Mouse (Mus musculus) liver, embryonic 15.5 days (tissue): ENCODE data around the gene Ranbp17. TPM values are rescaled to one million over a fixed set of nuclear protein-coding genes. Genes with fewer than 3 reads are reported as not detected.

Experiments
- ATAC-seq: fragments of 200-750 bp; cut with Nextera tagmentation; 2 replicates; pipeline ENCODE4 v1.8.0; 2017; ENCODE audit warnings: moderate number of reproducible peaks, mild to moderate bottlenecking, moderate library complexity; ENCODE audit not compliant: insufficient read depth
- H3K27ac ChIP-seq: fragments of 300-500 bp; sonication (generic); replicated peaks from 2 replicates; pipeline ENCODE4 v1.5.1; 2015; ENCODE audit warnings: mild to moderate bottlenecking, inconsistent platforms
- H3K27me3 ChIP-seq: fragments of 300-500 bp; sonication (generic); 2 replicates; pipeline ENCODE4 v1.6.1; 2015; ENCODE audit warnings: mild to moderate bottlenecking, inconsistent platforms
- H3K36me3 ChIP-seq: fragments of 300-500 bp; sonication (generic); replicated peaks from 2 replicates; pipeline ENCODE4 v1.6.1; 2015; ENCODE audit warnings: moderate library complexity, mild to moderate bottlenecking, inconsistent platforms
- H3K4me1 ChIP-seq: fragments of 300-500 bp; sonication (generic); replicated peaks from 2 replicates; pipeline ENCODE4 v1.6.1; 2015; ENCODE audit warnings: inconsistent platforms
- H3K4me2 ChIP-seq: fragments of 300-500 bp; sonication (generic); 2 replicates; pipeline ENCODE4 v1.6.1; 2015; ENCODE audit warnings: moderate library complexity, mild to moderate bottlenecking, inconsistent platforms
- H3K4me3 ChIP-seq: fragments of 300-500 bp; sonication (generic); replicated peaks from 2 replicates; pipeline ENCODE4 v1.5.1; 2015; ENCODE audit warnings: mild to moderate bottlenecking, inconsistent platforms
- H3K9ac ChIP-seq: fragments of 300-500 bp; sonication (generic); 2 replicates; pipeline ENCODE4 v1.6.1; 2015; ENCODE audit warnings: moderate library complexity, mild to moderate bottlenecking, inconsistent platforms
- H3K9me3 ChIP-seq: fragments of 300-500 bp; sonication (generic); replicated peaks from 2 replicates; pipeline ENCODE4 v1.6.1; 2016; ENCODE audit warnings: inconsistent platforms
- WGBS: fragments of 180-500 bp; shearing (Covaris S2); methylation state at CpG from one replicate; pipeline ENCODE4 v1.1.7; 2015; ENCODE audit warnings: mixed read lengths; ENCODE audit not compliant: insufficient replicate concordance; 5-methylcytosine and 5-hydroxymethylcytosine counted together
- polyA plus RNA-seq: library from polyadenylated mRNA; unstranded; fragments of >200 nt; fragmentation: Nextera tagmentation; extraction: Ambion mirVana; gene quantifications from 2 replicates; pipeline ENCODE4 v1.2.1, GENCODE M21; 2015

The Ranbp17 gene
- polyA plus RNA-seq, 1 experiment from 2014 or later: 2.4 TPM

DNA sequence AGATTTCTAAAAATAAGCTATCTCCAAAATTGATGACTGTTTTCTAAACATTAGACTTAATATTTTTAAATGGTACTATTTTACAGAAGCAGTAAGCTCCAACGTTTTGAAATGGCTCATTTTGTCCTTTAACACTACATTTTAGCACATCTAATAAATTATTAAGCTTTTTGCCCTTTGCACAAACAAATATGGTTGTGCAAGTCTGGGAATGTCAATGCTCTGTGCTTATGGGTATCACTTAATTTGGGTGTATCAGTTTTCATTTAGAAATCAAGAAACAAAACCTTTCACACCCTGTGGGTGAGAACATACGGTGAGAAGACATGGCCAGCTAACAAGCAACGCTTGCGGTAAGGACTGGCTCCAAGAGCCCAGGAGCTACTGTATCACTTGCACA, 108.9 kb downstream of the Ranbp17 start:
- no peak overlapping the region for H3K27ac ChIP-seq
- no peak overlapping the region for H3K4me3 ChIP-seq
- H3K9me3 ChIP-seq: no peaks in the 10 kb centered on the region
- no peak overlapping the region for H3K4me2 ChIP-seq
- no peaks in the 10 kb centered on the region for H3K36me3 ChIP-seq
- WGBS: 68% methylated on average over 4 of the region's 4 CpGs
- H3K9ac ChIP-seq: no peak overlapping the region
- no peaks in the 10 kb centered on the region for H3K4me1 ChIP-seq
- no peak for ATAC-seq
- H3K27me3 ChIP-seq: no peaks in the 10 kb centered on the region

DNA sequence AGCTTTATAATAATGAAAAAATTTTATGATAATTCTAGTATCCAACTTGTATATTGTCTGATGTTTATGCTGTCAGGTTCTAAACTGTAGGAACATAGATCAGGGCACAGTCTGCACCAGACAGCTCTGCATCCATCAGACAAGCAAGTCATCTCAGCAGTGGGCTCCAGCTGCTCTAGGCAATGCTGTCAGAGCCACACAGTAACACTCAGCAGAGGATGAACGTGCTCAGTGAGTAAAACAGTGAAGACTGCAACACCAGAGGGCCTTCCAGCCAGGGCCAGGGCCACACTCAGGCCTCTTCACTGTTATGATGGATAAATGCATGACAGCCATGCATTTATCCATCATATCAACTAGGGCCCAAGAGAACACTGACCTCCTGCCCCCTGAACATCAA, 114.2 kb downstream of the Ranbp17 start:
- ATAC-seq: no peak
- no peak overlapping the region for H3K4me3 ChIP-seq
- H3K36me3 ChIP-seq: no peaks in the 10 kb centered on the region
- H3K9me3 ChIP-seq: no peaks in the 10 kb centered on the region
- WGBS: 53% methylated on average over 1 of the region's 1 CpGs
- H3K27ac ChIP-seq: no peak overlapping the region
- no peak overlapping the region for H3K9ac ChIP-seq
- H3K27me3 ChIP-seq: no peaks in the 10 kb centered on the region
- no peaks in the 10 kb centered on the region for H3K4me1 ChIP-seq
- no peak overlapping the region for H3K4me2 ChIP-seq

DNA sequence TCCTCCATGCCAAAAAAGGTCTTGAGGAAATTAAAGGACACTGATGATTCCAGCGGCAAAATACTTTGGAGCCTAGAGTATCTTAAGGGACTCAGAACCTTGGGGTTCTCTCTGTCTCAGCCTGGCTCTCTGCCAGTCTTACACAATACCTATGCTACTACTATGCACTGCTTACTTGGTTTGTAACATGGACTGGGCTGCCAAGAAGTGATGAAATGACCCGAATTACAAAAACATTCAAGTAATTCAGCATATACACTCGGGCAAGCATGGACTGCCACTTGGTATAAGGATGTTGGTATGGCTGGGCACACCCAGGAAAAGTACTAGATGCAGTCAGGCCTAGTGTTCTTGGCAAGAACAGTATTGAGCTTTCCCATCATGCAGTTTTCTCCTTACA, 114.8 kb downstream of the Ranbp17 start:
- no peaks in the 10 kb centered on the region for H3K27me3 ChIP-seq
- no peak for ATAC-seq
- no peaks in the 10 kb centered on the region for H3K36me3 ChIP-seq
- no peak overlapping the region for H3K9ac ChIP-seq
- H3K4me1 ChIP-seq: no peaks in the 10 kb centered on the region
- H3K27ac ChIP-seq: no peak overlapping the region
- no peaks in the 10 kb centered on the region for H3K9me3 ChIP-seq
- no peak overlapping the region for H3K4me3 ChIP-seq
- no peak overlapping the region for H3K4me2 ChIP-seq
- 58% methylated on average over 3 of the region's 3 CpGs for WGBS

DNA sequence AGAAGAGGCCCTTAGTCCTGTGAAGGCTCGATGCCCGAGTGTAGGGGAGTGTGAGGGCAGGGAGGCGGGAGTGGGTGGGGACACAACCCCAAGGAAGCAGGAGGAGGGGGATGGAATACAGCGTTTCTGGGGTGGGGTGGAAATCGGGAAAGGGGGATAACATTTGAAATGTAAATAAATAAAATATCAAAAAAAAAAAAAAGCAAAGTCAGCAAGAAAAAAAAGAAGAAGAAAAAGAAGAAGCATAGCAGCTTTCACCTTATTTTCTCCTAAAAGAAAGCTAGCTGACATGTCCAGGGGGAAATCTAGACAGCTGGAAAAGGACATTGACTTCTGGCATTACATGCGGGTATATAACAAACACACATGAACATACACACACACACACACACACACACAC, 117.3 kb downstream of the Ranbp17 start:
- H3K27ac ChIP-seq: no peak overlapping the region
- H3K4me1 ChIP-seq: no peaks in the 10 kb centered on the region
- no peak overlapping the region for H3K4me2 ChIP-seq
- H3K9ac ChIP-seq: no peak overlapping the region
- H3K9me3 ChIP-seq: no peaks in the 10 kb centered on the region
- WGBS: 66% methylated on average over 6 of the region's 6 CpGs
- ATAC-seq: no peak
- no peaks in the 10 kb centered on the region for H3K36me3 ChIP-seq
- no peaks in the 10 kb centered on the region for H3K27me3 ChIP-seq
- H3K4me3 ChIP-seq: no peak overlapping the region

DNA sequence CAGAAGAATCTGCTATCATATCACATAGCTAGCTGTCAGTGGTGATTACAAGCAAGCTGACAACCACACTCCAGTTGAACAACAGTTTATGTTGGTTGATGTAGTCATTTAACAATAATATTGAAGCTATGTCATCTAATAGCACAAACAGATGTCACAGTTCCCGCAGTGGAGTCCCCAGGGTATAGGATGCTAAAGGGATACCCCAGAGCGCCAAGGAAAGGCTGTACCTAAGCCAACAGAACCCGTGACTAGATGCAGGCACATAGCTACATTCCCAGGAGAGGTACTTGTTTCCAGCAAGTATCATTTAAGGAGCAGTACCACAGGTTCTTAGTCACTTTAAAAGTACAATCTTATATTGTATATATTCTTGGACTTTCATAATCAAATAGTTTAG, 119.5 kb downstream of the Ranbp17 start:
- Histone ChIP-seq H3K9ac (no peak overlapping the region), H3K36me3 (no peaks in the 10 kb centered on the region), H3K4me2 (no peak overlapping the region), H3K27me3 (no peaks in the 10 kb centered on the region), H3K27ac (no peak overlapping the region), H3K4me3 (no peak overlapping the region), H3K4me1 (no peaks in the 10 kb centered on the region), H3K9me3 (no peaks in the 10 kb centered on the region)
- ATAC-seq: no peak
- WGBS: 67% methylated on average over 3 of the region's 3 CpGs

DNA sequence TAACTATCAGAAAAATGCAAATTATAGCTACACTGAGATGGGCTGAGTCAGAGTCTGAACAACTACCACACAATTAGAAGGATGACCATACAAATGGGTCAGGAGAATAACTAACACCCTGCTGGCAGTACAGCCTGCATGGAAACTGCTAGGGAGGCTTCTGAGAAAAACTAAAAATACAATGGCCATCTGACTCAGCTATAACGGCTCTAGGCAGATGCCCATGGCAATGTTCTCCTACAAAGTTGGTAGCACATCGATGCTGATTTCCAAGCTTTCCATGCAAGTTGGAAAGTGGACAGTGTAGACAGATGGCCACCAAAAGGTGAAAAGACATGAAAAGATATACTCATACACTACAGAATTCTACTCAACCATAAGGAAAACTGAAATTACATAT, 124.9 kb downstream of the Ranbp17 start:
- Histone ChIP-seq H3K9me3 (no peaks in the 10 kb centered on the region), H3K4me1 (no peaks in the 10 kb centered on the region), H3K9ac (no peak overlapping the region), H3K36me3 (no peaks in the 10 kb centered on the region), H3K4me3 (no peak overlapping the region), H3K27ac (no peak overlapping the region), H3K27me3 (no peaks in the 10 kb centered on the region), H3K4me2 (no peak overlapping the region)
- WGBS: 70% methylated on average over 2 of the region's 2 CpGs
- ATAC-seq: no peak

DNA sequence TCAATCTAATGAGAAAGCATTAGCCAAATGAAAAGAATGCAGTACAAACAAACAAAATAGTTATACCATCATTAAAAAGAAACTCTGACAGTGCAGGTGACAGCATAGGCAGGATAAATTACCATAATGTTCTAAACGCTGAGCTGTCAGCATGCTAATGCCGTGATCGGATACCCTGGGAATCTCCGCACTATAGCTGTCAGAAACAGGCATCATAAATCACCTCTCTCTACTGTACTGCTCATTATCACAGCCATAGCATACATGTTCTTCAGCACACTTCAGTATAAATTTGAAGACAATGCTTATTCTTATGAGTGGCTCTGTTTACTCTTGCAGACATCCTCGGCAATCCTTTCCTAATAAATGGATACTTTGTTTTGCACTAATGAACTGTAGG, 151.7 kb downstream of the Ranbp17 start:
- Histone ChIP-seq H3K9ac (no peak overlapping the region), H3K36me3 (no peaks in the 10 kb centered on the region), H3K27ac (no peak overlapping the region), H3K9me3 (no peaks in the 10 kb centered on the region), H3K4me1 (no peaks in the 10 kb centered on the region), H3K4me3 (no peak overlapping the region), H3K4me2 (no peak overlapping the region), H3K27me3 (no peaks in the 10 kb centered on the region)
- ATAC-seq: no peak
- WGBS: 76% methylated on average over 5 of the region's 5 CpGs

DNA sequence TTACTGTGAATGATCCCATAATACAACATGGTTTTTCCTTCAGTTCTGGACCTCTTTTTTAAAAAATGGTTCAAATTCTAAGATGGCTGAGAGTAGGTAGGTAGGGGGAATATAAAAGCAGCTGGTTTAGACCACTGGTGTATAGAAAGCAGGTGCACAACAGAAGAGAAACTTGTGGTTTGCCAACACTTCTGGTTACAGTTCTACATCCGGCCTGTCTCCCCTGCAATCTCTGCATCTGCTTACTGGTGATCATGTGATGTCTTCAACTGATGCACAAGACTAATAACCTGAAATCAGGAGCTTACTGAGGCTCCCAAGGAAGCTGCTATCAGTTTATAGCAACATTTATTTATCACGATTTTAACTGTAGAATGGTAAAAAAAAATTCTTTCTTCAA, 164.3 kb downstream of the Ranbp17 start:
- Histone ChIP-seq H3K27ac (no peak overlapping the region), H3K27me3 (no peaks in the 10 kb centered on the region), H3K9me3 (no peaks in the 10 kb centered on the region), H3K4me2 (no peak overlapping the region), H3K4me3 (no peak overlapping the region), H3K9ac (no peak overlapping the region), H3K4me1 (no peaks in the 10 kb centered on the region), H3K36me3 (no peaks in the 10 kb centered on the region)
- WGBS: 43% methylated on average over 2 of the region's 2 CpGs
- no peak for ATAC-seq

DNA sequence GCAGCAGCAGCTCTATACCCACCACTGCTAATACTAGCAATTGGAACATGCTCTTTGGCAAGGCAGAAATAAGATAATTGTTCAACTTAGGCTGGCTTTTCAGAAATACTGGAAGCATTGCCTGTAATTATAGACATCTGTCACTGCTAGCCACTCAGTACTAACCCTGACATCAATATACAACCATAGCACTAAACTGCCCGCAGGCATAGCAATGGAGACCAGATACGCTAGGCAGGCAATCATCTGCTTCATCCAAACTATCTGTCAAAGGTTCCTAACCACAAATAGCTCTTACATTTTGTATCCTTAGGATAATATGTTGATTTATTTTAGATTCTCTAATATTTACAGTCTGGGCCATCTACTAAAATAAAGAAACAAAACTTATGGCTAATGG, 171.5 kb downstream of the Ranbp17 start:
- 67% methylated on average over 2 of the region's 2 CpGs for WGBS

DNA sequence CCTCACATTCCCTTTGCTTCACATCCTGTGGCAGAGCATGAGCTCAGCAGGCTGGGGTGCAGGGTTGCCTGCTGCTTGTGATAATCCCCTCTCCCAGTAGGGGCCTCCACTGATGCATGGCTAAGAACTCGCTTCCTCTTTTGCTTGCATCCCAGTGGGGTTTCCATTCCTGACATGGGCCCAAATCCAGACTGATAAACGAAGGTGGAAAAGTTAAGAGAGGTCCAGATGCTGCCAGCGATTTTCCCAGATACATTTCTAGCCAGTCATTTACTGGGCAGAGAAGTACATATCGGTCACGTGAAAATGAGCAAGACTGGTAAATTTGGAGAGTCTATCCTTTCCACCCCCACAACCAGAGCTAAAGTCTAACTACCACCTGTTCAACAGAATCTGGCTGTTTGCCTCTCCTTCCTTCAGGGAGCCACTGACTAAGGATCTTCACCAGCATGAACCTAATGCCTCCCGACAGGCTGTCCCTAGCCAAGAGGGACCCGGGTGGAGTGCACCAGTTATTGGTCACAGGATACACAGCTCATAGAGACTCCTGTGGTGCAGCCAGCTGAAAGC, 176.9 kb downstream of the Ranbp17 start:
- Histone ChIP-seq H3K4me1 (no peaks in the 10 kb centered on the region), H3K27me3 (no peaks in the 10 kb centered on the region), H3K9ac (no peak overlapping the region), H3K4me3 (no peak overlapping the region), H3K27ac (no peak overlapping the region), H3K36me3 (no peaks in the 10 kb centered on the region), H3K4me2 (no peak overlapping the region), H3K9me3 (no peaks in the 10 kb centered on the region)
- ATAC-seq: no peak
- 44% methylated on average over 7 of the region's 7 CpGs for WGBS

More for the DNA sequence above, 171.5 kb downstream of the Ranbp17 start:
- H3K9me3 ChIP-seq: no peaks in the 10 kb centered on the region
- no peaks in the 10 kb centered on the region for H3K36me3 ChIP-seq
- H3K27me3 ChIP-seq: no peaks in the 10 kb centered on the region
- no peak for ATAC-seq
- no peaks in the 10 kb centered on the region for H3K4me1 ChIP-seq
- no peak overlapping the region for H3K4me3 ChIP-seq
- H3K4me2 ChIP-seq: no peak overlapping the region
- H3K27ac ChIP-seq: no peak overlapping the region
- no peak overlapping the region for H3K9ac ChIP-seq

DNA sequence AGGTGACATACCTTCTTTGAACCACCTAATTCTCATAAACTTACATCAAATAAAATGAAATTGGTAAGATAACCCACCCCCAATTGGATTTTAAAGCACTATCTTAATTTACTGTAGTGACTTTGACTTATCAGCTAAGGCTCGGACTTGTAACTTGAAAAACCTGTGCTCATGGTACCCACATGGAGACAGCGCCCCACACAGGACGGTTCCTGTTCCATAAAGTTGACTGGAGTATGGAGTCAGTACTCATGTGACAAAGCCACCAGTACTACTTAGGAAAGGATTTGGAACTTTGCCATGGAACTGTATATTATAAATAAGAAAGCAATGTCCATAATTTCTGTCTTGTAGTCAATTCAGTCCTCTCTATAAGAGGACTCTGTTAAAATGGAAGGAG, 177.9 kb downstream of the Ranbp17 start:
- H3K4me3 ChIP-seq: no peak overlapping the region
- ATAC-seq: no peak
- H3K9me3 ChIP-seq: no peaks in the 10 kb centered on the region
- H3K27ac ChIP-seq: no peak overlapping the region
- H3K4me1 ChIP-seq: no peaks in the 10 kb centered on the region
- H3K36me3 ChIP-seq: no peaks in the 10 kb centered on the region
- 67% methylated on average over 3 of the region's 3 CpGs for WGBS
- no peak overlapping the region for H3K9ac ChIP-seq
- H3K4me2 ChIP-seq: no peak overlapping the region
- no peaks in the 10 kb centered on the region for H3K27me3 ChIP-seq

DNA sequence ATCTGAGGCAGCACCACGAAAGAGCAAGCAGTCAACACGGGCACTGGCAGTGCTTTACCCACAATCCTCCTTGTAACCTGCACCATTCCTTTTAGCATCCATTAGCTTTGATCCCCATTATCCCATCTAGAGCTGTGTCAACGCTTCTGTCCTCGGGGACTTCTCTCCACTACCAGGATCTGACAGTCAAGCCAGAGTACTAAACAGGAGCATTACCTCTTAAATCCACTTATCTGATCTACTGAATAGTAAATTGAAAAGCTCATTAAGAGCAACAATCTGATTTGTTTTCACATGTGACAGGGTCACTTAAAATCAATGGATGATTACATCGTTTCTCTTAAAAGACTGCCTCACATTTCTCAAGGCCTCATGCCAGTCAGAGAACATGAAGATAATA, 181.4 kb downstream of the Ranbp17 start:
- 58% methylated on average over 5 of the region's 5 CpGs for WGBS
- no peak overlapping the region for H3K27ac ChIP-seq
- no peaks in the 10 kb centered on the region for H3K36me3 ChIP-seq
- no peak overlapping the region for H3K4me3 ChIP-seq
- ATAC-seq: no peak
- no peaks in the 10 kb centered on the region for H3K4me1 ChIP-seq
- H3K4me2 ChIP-seq: no peak overlapping the region
- H3K9ac ChIP-seq: no peak overlapping the region
- no peaks in the 10 kb centered on the region for H3K9me3 ChIP-seq
- no peaks in the 10 kb centered on the region for H3K27me3 ChIP-seq
